Mouse (Mus musculus): ENCODE results near the gene Cabp1.
A peak's percentile ranks its signal among the peaks of the same experiment; 100 is the strongest.
"Not testable (repeated sequence)": the region's sequence is repeated elsewhere in the genome, so short reads cannot be mapped to it uniquely, and the experiment has no call there.

Gene Cabp1

GRCm38 (mm10) chr5:115168641-115169415 is 25.4 kb downstream of the Cabp1 start:
- DNase-seq, result no peak

GRCm38 (mm10) chr5:115167396-115167795 is 26.8 kb downstream of the Cabp1 start:
- no peak for DNase-seq

- no peak for DNase-seq
These were observed 27.4 kb downstream of the Cabp1 start for GRCm38 (mm10) chr5:115166815-115167194.

GRCm38 (mm10) chr5:115165895-115166814 is 28.0 kb downstream of the Cabp1 start:
- DNase-seq, result peak; percentile 81

GRCm38 (mm10) chr5:115165351-115165750 is 28.8 kb downstream of the Cabp1 start:
- no peak for DNase-seq

- not testable (repeated sequence) for DNase-seq
These were observed 29.7 kb downstream of the Cabp1 start for GRCm38 (mm10) chr5:115164446-115164845.

GRCm38 (mm10) chr5:115163563-115163962 is 30.6 kb downstream of the Cabp1 start:
- DNase-seq, result peak; percentile 64

GRCm38 (mm10) chr5:115161940-115162279 is 32.3 kb downstream of the Cabp1 start:
- DNase-seq, result not testable (repeated sequence)

- DNase-seq, result peak; percentile 19
These were observed 32.9 kb downstream of the Cabp1 start for GRCm38 (mm10) chr5:115161064-115161939.

GRCm38 (mm10) chr5:115160655-115161054 is 33.5 kb downstream of the Cabp1 start:
- DNase-seq, result peak; percentile 9

- DNase-seq, result peak; percentile 23
These were observed 35.0 kb downstream of the Cabp1 start for GRCm38 (mm10) chr5:115159165-115159564.

- DNase-seq, result peak; percentile 99
These were observed 35.9 kb downstream of the Cabp1 start, which contains the start of gene Mlec for GRCm38 (mm10) chr5:115158040-115158983. Gene Mlec, minus strand, starts transcription at chr5:115158179.

GRCm38 (mm10) chr5:115156933-115157589 is 37.1 kb downstream of the Cabp1 start:
- DNase-seq, result peak; percentile 27

GRCm38 (mm10) chr5:115156401-115156800 is 37.8 kb downstream of the Cabp1 start:
- no peak for DNase-seq

GRCm38 (mm10) chr5:115155831-115156230 is 38.4 kb downstream of the Cabp1 start:
- DNase-seq, result peak; percentile 85

- DNase-seq, result peak; percentile 18
These were observed 39.0 kb downstream of the Cabp1 start for GRCm38 (mm10) chr5:115155156-115155631.

- DNase-seq, result no peak
These were observed 41.8 kb downstream of the Cabp1 start for GRCm38 (mm10) chr5:115152132-115152956.

GRCm38 (mm10) chr5:115151457-115151856 is 42.7 kb downstream of the Cabp1 start:
- DNase-seq, result peak; percentile 79

- no peak for DNase-seq
These were observed 43.2 kb downstream of the Cabp1 start for GRCm38 (mm10) chr5:115150991-115151390.
